Mouse (Mus musculus) liver, adult 2 months (tissue): ENCODE measurements around the gene Orc5. TPM values are rescaled to one million over a fixed set of nuclear protein-coding genes. Genes with fewer than 3 reads are reported as not detected.

Source experiments
- DNase-seq: peaks from one replicate; pipeline ENCODE4 v3.0.0-alpha.2; 2011; ENCODE audit warnings: low read depth, low spot score; ENCODE audit errors: extremely low read depth
- H3K27ac ChIP-seq: fragments of 200-500 bp; replicated peaks from 2 replicates; pipeline ENCODE4 v1.5.1; 2012; ENCODE audit warnings: low read depth, mild to moderate bottlenecking, control low read depth, inconsistent platforms, low read length; ENCODE audit not compliant: insufficient read depth
- H3K27me3 ChIP-seq: fragments of 200-500 bp; 2 replicates; pipeline ENCODE4 v1.6.1; 2012; ENCODE audit warnings: mild to moderate bottlenecking, moderate library complexity, low read length, inconsistent platforms; ENCODE audit not compliant: control insufficient read depth, insufficient read depth
- H3K36me3 ChIP-seq: fragments of 200-500 bp; 2 replicates; pipeline ENCODE4 v1.6.1; 2012; ENCODE audit warnings: low read length, inconsistent platforms; ENCODE audit not compliant: control insufficient read depth, insufficient read depth
- H3K4me1 ChIP-seq: fragments of 200-500 bp; 2 replicates; pipeline ENCODE4 v1.6.1; 2011; ENCODE audit warnings: low read length; ENCODE audit not compliant: control insufficient read depth, insufficient read depth
- H3K4me3 ChIP-seq: fragments of 200-500 bp; 2 replicates; pipeline ENCODE4 v1.5.1; 2011; ENCODE audit warnings: low read depth, mild to moderate bottlenecking, control low read depth, low read length, moderate library complexity; ENCODE audit not compliant: insufficient read depth
- H3K79me2 ChIP-seq: fragments of 200-500 bp; 2 replicates; pipeline ENCODE4 v1.6.1; 2012; ENCODE audit warnings: inconsistent platforms, mild to moderate bottlenecking, low read length, moderate library complexity; ENCODE audit not compliant: control insufficient read depth, insufficient read depth
- H3K9ac ChIP-seq: fragments of 200-500 bp; 2 replicates; pipeline ENCODE4 v1.6.1; 2012; ENCODE audit warnings: low read depth, mild to moderate bottlenecking, control low read depth, inconsistent platforms, low read length
- CTCF ChIP-seq: fragments of 200-500 bp; IDR thresholded peaks from 2 replicates; pipeline ENCODE4 v1.5.1; 2011; ENCODE audit warnings: low read depth, low read length, control low read depth
- POLR2A ChIP-seq: fragments of 200-500 bp; IDR thresholded peaks from 2 replicates; pipeline ENCODE4 v1.6.1; 2011; ENCODE audit warnings: low read length, control low read depth; ENCODE audit not compliant: insufficient read depth; ENCODE audit errors: extremely low read depth
- WGBS: fragments of 180-500 bp; shearing (Covaris S2); methylation state at CpG from one replicate; pipeline ENCODE4 v1.1.7; 2018; 5-methylcytosine and 5-hydroxymethylcytosine counted together
- polyA plus RNA-seq: library from polyadenylated mRNA; depleted of rRNA; stranded (reverse); fragments of >200 nt; gene quantifications from 2 replicates; pipeline ENCODE4 v1.2.3, GENCODE M21; 2012
- total RNA-seq: library from RNA; depleted of rRNA; stranded (reverse); fragments of >200 nt; gene quantifications from 2 replicates; pipeline ENCODE4 v1.2.3, GENCODE M21; 2014

Orc5 gene
- total and polyA plus RNA-seq, 2 experiments, result 1.7 to 16.1 TPM

- no peak overlapping the region for H3K9ac ChIP-seq
- no peaks in the 10 kb centered on the region; the same call in 1 of the 2 replicates for H3K4me1 ChIP-seq
- no peak overlapping the region for H3K4me3 ChIP-seq
- no peaks in the 10 kb centered on the region for H3K27me3 ChIP-seq
- peaks cover 11% of the 10 kb centered on the region for H3K36me3 ChIP-seq
- H3K79me2 ChIP-seq, result no peaks in the 10 kb centered on the region
- WGBS, result 44% methylated on average over 2 of the region's 2 CpGs
- no peak for DNase-seq
- H3K27ac ChIP-seq, result no peak overlapping the region
- TF ChIP-seq POLR2A (no peak), CTCF (no peak)
Measured at GRCm38 (mm10) chr5:22559801-22560200, 9.6 kb upstream of the Orc5 start.

GRCm38 (mm10) chr5:22557491-22558113 lies 7.4 kb upstream of the Orc5 start:
- H3K27ac ChIP-seq, result no peak overlapping the region
- no peaks in the 10 kb centered on the region for H3K27me3 ChIP-seq
- H3K79me2 ChIP-seq, result no peaks in the 10 kb centered on the region
- H3K36me3 ChIP-seq, result peaks cover 8% of the 10 kb centered on the region
- no peak for DNase-seq
- 89% methylated on average over 4 of the region's 4 CpGs for WGBS
- no peak overlapping the region for H3K9ac ChIP-seq
- H3K4me1 ChIP-seq, result no peaks in the 10 kb centered on the region; the same call in 1 of the 2 replicates
- H3K4me3 ChIP-seq, result no peak overlapping the region
- TF ChIP-seq POLR2A (no peak), CTCF (no peak)

- peaks cover 2% of the 10 kb centered on the region; the same call in 1 of the 2 replicates for H3K36me3 ChIP-seq
- TF ChIP-seq CTCF (no peak), POLR2A (no peak)
- 95% methylated on average over 4 of the region's 4 CpGs for WGBS
- DNase-seq, result no peak
- H3K27me3 ChIP-seq, result no peaks in the 10 kb centered on the region
- H3K79me2 ChIP-seq, result no peaks in the 10 kb centered on the region
- no peak overlapping the region for H3K9ac ChIP-seq
- H3K27ac ChIP-seq, result no peak overlapping the region
- H3K4me1 ChIP-seq, result no peaks in the 10 kb centered on the region; the same call in 1 of the 2 replicates
- H3K4me3 ChIP-seq, result no peak overlapping the region
Measured at GRCm38 (mm10) chr5:22556713-22557112, 6.5 kb upstream of the Orc5 start.

GRCm38 (mm10) chr5:22552233-22552765 lies 2.1 kb upstream of the Orc5 start:
- no peak for DNase-seq
- Histone ChIP-seq H3K27ac (no peak overlapping the region), H3K9ac (no peak overlapping the region), H3K36me3 (peaks cover 5% of the 10 kb centered on the region; the same call in 1 of the 2 replicates), H3K79me2 (peaks cover 5% of the 10 kb centered on the region; the same call in 1 of the 2 replicates), H3K27me3 (no peaks in the 10 kb centered on the region), H3K4me1 (peaks cover 7% of the 10 kb centered on the region), H3K4me3 (no peak overlapping the region)
- TF ChIP-seq CTCF (no peak), POLR2A (no peak)
- WGBS, result 94% methylated on average over 14 of the region's 14 CpGs

GRCm38 (mm10) chr5:22549366-22550032 lies 730 bp downstream of the Orc5 start:
- DNase-seq, result peak; percentile 46
- under 1% methylated on average over 11 of the region's 11 CpGs for WGBS

More at GRCm38 (mm10) chr5:22549366-22550032, 730 bp downstream of the Orc5 start:
- peak overlapping the region; percentile 68 for H3K9ac ChIP-seq
- H3K27ac ChIP-seq, result peak overlapping the region; percentile 36
- TF ChIP-seq POLR2A (no peak), CTCF (no peak)
- peaks cover 22% of the 10 kb centered on the region for H3K36me3 ChIP-seq
- H3K4me3 ChIP-seq, result peak overlapping the region; percentile 51
- peaks cover 7% of the 10 kb centered on the region for H3K4me1 ChIP-seq
- no peaks in the 10 kb centered on the region for H3K27me3 ChIP-seq
- H3K79me2 ChIP-seq, result peaks cover 5% of the 10 kb centered on the region; the same call in 1 of the 2 replicates
